Mouse (Mus musculus) kidney, postnatal 25 days (tissue): Measurements from ENCODE around the gene Syt15.
"Not testable (repeated sequence)": the region's sequence is repeated elsewhere in the genome, so short reads cannot be mapped to it uniquely, and the experiment has no call there.

Source experiments
- DNase-seq, 2 experiments: peaks; one replicate each; pipeline ENCODE4 v3.0.0; 2021; ENCODE audit warnings: mixed read lengths in 2 of 2

Syt15 gene

DNA sequence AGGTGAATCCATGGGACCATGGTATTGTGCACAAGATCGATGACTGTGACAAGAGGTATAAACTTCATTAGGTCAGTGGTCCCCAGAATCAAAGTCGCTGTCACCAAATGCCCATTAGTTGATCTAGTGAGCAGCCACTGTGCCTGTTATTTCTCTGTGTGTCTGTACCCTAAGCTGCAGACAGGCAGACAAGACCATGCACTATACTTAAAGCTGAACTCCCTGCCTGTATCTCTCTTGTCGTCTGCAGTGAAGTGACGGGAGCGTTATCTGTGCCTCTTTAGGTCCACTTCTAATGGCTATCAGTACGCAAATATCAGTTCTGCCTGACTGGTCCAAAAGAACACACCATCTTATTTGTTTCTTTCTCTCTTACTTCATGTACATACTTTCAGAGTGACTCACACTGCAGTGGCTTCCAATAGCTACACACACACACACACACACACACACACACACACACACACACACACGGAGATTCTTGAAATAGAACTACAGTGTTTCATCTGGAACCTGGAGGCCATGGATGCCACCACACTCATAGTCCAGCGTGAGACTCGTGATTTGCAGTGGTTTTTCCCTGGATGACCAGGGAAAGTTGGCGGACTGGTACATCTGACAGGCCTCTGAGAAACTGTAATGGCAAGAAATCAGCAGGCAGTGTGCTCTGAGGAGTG lies 9.6 kb downstream of the Syt15 start:
- DNase-seq = no peak

DNA sequence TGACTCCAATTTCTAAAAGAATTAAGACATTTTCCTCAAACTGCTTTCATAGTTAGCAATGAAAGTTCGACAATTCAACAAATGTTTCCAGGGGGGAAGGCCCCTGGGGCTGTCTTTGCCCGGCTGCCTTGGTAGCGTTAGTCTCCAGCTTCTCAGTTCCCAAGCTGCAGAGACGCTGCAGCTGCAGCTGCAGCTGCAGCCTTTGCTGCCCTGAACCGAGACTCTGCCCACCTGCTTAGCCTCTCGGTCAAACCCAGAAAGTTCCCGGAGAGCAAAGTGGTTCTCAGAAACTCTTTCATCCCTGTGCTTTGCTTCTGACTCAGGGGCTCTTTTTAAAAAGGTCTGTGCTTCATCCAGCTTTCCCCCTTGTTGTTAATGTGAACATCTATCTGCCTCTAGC lies 12.9 kb downstream of the Syt15 start:
- DNase-seq = no peak

DNA sequence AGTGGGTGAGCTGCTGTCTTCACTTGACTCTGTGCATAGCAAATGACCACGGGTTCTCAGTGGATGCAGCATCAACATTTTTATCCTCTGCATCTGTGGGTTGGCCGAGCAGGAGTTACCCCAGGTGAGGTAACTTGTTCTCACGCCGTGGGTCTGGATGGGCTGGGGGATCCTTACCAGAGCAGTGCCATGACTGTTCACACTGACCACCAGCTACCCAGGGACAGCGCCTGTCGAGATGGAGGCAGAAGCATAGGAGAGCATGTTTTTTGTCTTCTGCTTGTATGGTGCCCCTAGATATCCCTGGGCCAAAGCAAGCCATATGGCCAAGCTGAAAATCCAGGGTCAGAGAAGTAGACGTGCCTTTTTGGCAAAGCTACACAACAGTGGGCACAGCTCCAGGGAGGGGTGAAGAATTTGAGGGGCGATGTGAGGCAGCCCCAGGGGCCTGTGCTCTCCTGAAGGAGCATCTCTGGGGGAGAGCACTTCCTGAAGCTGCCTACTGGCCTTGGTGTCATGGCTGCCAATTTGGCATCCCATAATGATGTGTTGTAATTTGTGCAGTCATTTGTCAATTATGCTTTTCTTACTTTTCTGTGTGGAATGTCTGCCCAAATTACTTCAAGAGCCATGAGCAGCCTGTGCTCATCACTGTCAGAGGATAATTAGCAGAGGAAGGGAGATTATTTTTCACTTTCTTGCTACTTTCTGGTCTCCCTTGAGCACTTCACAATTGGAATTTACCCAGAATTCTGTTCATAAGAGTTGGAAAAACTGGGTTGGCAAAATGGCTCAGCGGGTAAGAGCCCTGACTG lies 13.7 kb downstream of the Syt15 start:
- DNase-seq = no peak

DNA sequence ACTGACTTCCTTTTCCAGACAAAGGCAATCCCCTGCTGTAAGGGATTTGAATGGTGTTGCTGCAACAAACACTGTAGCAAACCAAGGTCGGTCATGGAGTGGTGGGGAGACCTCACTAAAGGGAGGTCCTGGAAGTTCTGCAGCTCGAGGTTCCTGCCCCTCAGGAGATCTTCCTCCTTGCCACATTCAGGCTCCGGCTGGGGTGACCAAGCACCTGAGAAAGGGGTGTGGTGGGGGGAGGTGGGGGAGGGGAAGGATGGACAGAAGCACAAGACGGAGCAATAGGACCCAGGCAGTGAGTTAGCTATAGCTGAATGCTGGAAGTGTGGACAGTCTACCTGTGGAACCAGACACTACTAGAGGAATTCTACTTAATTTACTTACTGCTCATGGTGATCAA lies 14.5 kb downstream of the Syt15 start:
- no peak for DNase-seq

DNA sequence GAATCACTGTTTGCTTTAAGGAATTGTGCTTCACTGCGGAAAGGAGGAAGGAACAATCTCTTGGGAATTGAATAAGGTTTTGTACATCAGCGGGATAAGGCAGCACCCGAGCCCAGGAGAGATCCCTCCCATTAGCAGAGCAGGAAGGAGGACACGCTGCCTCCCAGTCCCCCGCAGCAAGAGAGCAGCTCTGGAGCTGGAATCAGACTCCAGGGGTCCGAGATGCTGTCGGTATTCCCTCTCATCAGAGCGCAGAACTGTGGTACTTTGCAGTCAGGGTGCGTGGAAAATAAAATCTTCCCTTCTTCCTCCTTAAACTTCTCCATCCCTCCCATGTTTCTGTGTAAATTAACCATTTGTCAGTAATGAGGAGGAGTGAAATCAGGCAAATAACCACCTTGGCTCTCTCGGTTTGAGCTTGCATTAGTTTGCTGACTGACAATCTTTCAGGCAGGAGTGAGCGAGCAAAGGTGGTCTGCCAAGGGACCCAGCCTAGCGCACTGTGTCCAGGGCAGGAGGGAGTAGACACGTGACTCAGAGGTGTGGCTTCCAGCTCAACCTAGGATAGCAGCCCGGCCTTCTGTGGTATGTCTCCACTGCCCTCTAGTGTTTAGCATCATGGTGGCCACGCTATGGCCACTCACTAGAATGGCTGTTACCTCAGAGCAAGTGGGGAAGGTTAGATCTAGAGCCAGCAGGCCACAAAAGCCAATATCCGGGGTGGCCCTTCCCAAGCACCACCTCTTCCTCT lies 15.4 kb downstream of the Syt15 start:
- DNase-seq = peak; percentile 81 to 88

DNA sequence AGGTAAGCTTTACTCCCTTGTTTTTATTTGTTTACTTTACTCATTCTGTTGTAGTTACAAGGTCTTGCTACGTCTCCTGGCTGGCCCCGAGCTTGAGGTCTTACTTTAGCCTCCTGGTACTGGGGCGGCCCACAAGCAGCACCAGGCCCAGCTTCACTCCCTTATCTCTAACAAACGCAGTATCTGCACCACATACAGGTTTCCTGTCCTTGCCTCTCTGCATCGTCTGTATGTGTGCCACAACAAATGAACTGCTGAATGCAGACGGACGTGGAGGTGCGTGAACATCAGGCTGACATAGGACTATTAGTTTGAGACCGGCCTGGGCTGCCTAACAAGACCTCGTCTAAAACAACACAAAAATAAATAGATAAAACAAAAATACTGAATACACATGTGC lies 20.9 kb downstream of the Syt15 start:
- DNase-seq = no peak

DNA sequence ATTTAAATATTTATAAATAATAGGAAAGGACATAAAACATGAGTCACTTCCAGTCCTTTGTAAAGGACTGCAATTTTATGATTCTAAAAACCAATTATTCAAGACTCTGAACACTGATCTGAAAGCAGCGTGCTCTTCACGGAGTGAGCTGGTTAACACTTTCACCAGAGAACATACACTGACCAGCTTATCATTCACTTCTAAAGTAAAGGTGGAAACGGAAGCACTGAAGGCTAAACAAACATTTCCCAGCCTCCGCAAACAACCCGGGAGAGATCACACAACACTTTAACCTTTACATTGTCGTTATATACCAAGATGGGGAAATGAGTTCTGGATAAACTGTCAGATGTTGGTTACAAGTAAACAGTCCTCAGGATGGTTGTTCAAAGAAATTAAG lies 21.3 kb downstream of the Syt15 start:
- DNase-seq = no peak

DNA sequence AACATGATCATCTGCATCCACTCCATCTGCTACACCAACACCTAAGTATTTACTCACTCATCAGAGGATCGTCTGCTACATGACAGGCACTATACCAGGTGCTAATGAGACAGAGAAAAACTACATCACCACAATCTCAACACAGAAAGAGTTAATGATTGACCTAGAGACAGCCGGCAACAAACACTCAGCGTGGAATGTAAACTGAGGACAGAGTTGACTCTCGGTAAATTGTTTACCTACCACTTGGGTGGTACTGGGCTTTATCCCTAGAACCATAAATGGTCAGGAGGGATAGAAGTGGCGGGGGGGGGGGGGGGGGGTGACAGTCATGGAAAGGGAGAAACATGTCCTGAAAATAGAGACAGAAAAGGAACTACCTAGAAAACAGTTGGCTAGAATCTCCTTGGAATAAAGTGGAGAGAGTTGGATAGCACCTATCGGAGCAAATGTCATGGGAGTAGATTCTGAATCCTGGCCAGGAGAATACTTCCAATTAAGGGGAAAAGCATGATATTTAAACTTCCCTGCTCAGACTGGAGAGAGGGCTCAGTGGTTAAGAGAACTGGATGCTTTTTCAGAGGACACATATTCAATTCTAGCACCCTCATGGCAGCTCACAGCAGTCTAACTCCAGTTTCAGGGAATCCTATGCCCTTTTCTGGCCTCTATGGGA lies 33.2 kb downstream of the Syt15 start:
- no peak for DNase-seq

DNA sequence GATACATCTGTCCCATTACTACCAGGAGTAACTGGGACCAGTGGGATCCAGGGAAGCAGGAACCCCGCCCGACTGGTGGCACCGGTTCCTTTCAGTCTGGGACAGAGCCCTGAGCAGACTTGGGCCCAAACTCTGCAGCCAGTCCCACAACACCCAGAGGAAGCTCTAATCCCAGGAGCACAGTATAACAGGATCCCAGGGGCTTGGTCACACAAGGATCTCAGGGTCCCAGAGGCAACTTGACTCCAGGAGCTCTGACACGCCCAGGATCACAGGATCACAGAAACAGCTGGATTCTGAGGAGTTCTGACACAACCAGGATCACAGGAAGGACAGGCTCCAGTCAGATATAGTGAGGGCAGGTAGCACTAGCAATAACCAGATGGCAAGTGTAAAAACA lies 33.9 kb downstream of the Syt15 start:
- no peak for DNase-seq

DNA sequence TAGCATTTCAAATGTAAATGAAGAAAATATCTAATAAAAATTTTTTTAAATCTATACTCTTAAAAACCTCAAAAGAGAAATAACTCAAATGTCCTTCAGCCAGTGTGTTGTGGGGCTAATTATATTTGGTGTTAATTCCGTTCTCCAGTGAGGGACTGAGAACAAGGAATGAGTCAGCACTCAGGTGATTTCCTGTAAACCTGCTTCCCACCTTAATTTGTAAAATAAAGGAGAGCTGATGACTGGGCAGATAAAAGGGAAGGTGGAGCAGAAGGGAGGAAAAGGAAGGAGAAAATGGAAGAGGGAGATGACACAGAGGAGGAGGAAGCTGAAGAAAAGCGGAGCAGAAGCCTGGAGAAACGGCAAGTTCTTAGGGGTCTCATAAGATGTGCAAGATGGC lies 39.1 kb downstream of the Syt15 start:
- not testable (repeated sequence) for DNase-seq

DNA sequence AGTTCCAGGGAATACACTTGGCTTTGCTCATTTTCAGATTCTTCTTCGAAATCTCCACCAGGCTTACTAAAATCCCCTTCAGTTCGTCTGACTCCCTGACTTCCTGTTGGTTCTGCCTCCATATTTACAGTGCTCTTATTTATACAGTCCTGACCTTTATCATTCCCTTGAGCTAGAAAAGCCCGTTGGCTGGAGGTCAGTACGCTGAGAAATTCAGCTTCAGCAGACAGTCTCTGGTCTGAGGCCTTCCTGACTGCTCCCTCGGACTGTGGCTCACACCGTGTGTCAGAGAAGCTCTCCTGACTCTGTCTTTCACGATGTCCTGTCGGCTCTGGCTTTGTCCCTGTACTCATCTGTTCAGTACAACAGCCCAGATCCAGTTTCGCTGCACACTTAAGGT lies 48.7 kb downstream of the Syt15 start:
- DNase-seq = no peak

DNA sequence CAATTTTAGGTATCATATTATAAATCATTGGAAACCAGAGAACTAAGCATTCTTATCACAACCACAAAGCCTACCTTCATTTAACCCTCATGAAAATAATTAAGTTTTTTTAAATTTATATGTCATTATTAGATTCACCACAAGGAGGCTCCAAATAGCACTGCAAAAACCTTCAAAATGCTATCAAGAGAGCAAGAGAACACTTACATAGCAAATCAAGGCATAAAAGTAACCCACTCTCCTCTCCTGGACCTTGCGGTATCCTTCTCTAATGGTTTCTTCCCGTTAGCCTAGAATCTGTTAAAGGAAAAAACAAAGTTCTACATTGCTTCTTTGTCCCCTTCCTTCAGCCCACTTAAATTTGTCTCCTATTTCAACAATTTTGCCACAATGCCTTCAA lies 53.9 kb downstream of the Syt15 start:
- no peak for DNase-seq

DNA sequence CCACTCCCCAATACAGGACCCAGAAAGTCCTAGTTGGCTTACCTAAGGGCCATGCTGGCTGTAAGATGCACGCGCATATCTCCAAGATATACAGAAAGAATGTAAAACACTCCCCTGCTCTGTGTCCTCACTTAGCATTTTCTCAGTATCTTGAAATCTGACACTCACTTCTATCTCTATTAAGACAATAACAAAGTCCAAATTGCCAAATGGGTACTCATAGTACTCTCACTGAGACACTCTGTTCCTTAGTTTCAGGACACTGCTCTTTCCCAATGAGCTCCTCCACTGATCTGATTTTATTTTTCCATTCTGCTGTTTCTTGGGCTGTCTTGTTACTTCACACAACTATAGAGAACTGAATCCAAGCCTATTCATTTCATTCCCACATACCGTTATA lies 54.7 kb downstream of the Syt15 start:
- no peak for DNase-seq

DNA sequence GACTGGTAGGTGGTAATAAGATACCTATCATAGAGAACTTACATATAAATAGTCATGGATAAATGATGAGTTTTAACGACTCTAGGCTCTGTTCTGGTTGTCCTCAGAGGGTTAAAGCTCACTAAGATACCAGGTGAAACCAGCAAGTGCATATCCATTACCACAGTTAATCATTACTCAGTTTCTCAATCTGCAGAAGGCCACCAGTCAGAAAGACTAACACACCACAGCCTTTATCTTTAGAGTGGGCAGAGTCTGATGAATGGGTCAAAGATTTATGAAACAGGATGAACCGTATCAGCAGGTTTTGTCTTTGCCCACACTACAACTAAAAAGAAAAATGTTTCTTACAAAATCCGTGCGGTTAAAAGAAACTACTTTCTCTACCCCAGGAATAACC lies 55.8 kb downstream of the Syt15 start:
- no peak for DNase-seq

DNA sequence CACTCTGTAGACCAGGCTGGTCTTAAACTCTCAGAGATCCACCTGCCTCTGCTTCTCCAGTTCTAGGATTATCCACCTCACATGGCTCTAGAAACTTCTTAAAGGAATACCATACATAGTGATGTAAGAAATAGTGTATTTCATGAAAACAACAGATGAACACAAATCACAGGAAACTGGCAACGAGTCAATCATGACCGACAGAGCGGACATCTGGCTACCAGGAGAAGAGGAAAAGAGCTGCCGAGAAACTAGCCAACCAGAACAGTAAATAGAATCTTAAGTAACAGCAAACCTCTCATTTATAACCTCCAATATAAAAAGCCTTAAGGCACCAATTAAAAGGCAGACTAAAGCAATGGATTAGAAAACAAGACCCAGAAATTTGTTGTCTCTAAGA lies 60.3 kb downstream of the Syt15 start:
- peak in 1 of 2 experiments; percentile 39 for DNase-seq
